Mouse (Mus musculus) NIH3T3 (cell line): Measurements from ENCODE around the gene Gm3336.

Experiments used
- DNase-seq: peaks from one replicate; pipeline ENCODE4 v3.0.0-alpha.2; 2012; ENCODE audit warnings: low read depth

Gene Gm3336

GRCm38 (mm10) chr8:70763354-70763753 is 45.0 kb downstream of the Gm3336 start:
- peak; percentile 78 for DNase-seq

GRCm38 (mm10) chr8:70764026-70764425 is 45.7 kb downstream of the Gm3336 start:
- DNase-seq, result no peak

GRCm38 (mm10) chr8:70764676-70765075 is 46.3 kb downstream of the Gm3336 start:
- no peak for DNase-seq

DNA sequence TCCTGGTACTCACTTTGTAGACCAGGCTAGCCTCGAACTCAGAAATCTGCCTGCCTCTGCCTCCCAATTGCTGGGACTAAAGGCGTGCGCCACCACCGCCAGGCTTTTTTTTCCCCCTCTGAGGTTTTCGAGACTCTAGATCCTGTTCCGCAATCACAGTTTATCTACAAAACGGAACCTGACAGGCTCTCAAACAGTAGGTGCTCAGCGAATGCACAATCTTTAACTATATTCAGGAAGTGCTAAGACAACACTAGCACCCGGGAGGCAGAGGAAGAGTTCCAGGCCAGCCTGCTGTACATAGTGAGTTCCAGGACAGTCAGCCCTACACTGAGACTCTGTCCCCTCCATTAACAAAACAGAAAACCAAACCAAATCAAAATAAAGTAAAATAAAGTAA is 47.0 kb downstream of the Gm3336 start:
- DNase-seq, result no peak

- DNase-seq, result peak; percentile 55
Measured at GRCm38 (mm10) chr8:70765838-70766570, 47.7 kb downstream of the Gm3336 start.

DNA sequence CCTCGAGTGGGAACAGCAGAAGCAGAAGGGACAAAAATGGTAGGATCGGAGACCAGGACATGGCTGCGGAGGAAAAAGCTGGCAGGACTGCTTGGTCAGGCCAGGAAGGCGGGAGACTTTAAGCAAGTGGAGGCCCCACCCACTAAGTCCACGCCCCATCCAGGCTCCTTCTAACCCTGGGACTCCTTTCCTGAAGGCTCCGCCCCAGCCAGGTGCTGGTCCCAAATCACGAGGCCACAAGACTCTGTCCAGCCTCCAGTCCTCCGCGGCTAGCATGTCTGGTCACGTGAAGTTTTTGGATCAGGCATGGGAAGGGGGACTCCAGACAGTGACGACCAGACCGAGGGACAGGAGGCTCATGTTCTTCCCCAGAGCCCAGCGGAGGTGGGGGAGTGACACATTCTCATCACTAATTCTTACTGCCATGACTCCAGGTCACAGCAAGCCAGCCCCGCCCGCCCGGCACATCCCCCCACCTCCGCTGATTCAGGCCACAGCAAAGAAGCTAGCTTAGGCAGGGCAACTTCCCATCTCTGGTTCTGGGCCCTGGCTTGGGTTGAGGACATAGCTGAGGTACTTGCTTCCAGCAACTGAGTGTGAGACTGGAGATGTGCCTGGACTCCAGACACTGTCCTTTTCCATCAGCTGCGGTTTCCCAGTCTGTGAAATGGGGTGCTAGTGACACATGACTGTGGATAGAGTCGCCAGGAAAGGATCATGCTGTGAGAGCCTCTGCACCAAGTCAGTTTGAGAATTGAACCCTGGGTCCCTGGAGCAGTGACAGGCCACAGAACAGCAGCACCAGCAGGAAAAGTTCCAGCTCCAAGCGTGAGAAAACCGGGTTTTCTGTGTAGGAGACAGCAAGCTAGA is 48.5 kb downstream of the Gm3336 start:
- peak; percentile 88 for DNase-seq

- DNase-seq, result no peak
Measured at GRCm38 (mm10) chr8:70767503-70767902, 49.2 kb downstream of the Gm3336 start.

GRCm38 (mm10) chr8:70768231-70768776 is 50.0 kb downstream of the Gm3336 start:
- DNase-seq, result no peak

GRCm38 (mm10) chr8:70768956-70769355 is 50.6 kb downstream of the Gm3336 start:
- DNase-seq, result no peak

GRCm38 (mm10) chr8:70769359-70769758 is 51.0 kb downstream of the Gm3336 start:
- DNase-seq, result peak; percentile 98

GRCm38 (mm10) chr8:70769858-70770257 is 51.5 kb downstream of the Gm3336 start:
- no peak for DNase-seq

GRCm38 (mm10) chr8:70770748-70771147 is 52.4 kb downstream of the Gm3336 start:
- DNase-seq, result no peak

- DNase-seq, result no peak
Measured at GRCm38 (mm10) chr8:70771217-70771616, 52.9 kb downstream of the Gm3336 start.

DNA sequence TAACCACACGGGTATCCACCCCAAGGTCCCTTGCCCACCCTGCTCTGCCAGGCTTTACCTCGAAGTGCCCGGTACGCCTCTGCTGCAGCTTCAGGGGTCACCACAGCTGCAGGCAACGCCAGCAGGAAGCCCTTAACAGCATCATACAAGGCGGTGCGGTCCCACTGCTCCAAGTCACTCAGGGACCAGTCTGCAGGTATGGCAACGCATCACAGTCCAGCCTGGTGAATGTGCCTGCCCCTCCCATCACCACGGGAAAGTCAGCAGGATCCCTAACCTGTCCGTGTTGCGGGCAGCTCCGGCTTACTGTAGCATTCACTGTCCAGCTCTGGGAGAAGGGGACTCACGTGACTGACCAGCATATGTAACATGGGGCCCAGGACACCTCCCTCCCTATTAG is 53.7 kb downstream of the Gm3336 start:
- DNase-seq, result no peak
